Mouse (Mus musculus): ENCODE data around the gene Slc6a5. TPM values are rescaled to one million over a fixed set of nuclear protein-coding genes. Genes with fewer than 3 reads are reported as not detected.

The Slc6a5 gene
- polyA plus RNA-seq, 1 experiment from 2014 or later: not detected

DNA sequence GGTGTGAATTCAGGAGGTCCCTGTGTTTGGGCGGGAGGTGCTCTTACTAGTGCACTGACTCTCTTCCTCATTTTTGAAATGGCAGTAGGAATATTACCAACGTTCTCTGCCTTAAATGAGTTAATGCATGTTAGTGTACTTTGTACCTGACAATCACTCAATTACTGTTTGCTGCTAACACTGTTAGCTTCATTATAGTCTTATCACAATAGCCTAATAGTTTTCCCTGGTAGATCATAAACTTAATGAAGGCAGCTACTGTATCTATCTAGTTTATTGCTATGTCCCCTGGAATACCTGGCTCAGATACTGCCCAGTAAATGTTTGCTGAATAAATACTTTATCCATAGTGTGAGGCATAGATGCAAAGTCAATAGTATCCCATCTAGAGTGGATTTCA, 15.2 kb upstream of the Slc6a5 start:
- 0 out of 2 replicates have a peak, but pooled peaks cover 4% of the 10 kb centered on the region for H3K27me3 ChIP-seq
- no peak overlapping the region for H3K4me3 ChIP-seq (replicated peaks)
- 72% methylated on average over 2 of the region's 2 CpGs for WGBS
- H3K4me1 ChIP-seq (replicated peaks): no peaks in the 10 kb centered on the region
- H3K9me3 ChIP-seq: no peaks in the 10 kb centered on the region
- no peak overlapping the region for H3K4me2 ChIP-seq
- no peak overlapping the region for H3K9ac ChIP-seq (replicated peaks)
- H3K36me3 ChIP-seq: no peaks in the 10 kb centered on the region
- H3K27ac ChIP-seq: no peak overlapping the region
- ATAC-seq (ENCODE audit: insufficient number of reproducible peaks, insufficient read depth, low FRiP score, low TSS enrichment, low read depth): no peak

DNA sequence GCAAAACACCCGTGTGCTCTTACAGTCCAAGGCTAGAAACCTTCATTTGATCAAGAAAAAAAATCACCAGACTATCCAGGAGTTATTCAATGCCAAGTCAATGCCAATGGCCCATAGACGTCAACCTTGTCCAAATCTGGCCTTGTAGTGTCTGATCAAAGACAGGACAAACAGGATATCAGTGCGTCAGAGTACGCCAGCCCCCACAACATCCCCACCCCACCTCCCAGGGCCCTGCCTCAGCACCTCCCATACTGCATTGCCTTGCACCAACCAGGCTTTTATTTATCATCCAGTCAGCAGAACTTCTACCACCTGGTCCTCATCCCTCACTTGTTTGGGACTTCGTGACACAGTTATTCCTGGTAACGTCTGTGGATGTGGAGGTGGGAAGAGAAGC, 14.7 kb upstream of the Slc6a5 start:
- Histone ChIP-seq H3K27me3 (0 out of 2 replicates have a peak, but pooled peaks cover 4% of the 10 kb centered on the region), H3K36me3 (no peaks in the 10 kb centered on the region), H3K9ac (replicated peaks) (no peak overlapping the region), H3K4me1 (replicated peaks) (no peaks in the 10 kb centered on the region), H3K27ac (no peak overlapping the region), H3K4me3 (replicated peaks) (no peak overlapping the region), H3K4me2 (no peak overlapping the region), H3K9me3 (no peaks in the 10 kb centered on the region)
- WGBS: 72% methylated on average over 6 of the region's 6 CpGs
- no peak for ATAC-seq (ENCODE audit: insufficient number of reproducible peaks, insufficient read depth, low FRiP score, low TSS enrichment, low read depth)

DNA sequence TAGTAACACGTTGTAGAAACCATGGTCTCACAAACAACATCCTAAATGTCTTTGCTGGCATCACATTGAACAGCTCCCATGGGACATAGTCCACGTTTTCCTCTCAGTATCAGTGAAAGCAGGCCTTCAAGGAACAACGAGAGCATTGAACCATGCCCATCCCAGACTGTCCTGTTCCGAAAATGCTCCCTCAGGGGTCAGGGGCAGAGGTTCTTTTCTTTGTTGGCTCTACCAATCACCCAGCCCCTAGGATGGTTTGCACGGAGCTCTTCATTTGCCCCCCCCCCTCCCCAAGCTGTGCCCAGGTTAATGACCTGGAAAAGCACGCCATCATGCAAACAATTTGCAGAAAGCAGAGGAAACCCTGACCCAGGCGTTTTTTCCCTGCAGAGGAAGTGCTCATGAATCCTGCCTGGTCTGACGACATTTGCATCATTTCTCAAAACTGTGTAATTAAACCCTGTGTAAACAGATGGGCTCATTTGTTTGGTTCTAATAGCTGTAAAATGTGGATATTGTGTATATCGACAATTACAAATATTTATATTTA, 7.9 kb upstream of the Slc6a5 start:
- 42% methylated on average over 9 of the region's 9 CpGs for WGBS
- H3K4me3 ChIP-seq (replicated peaks): no peak overlapping the region
- H3K4me1 ChIP-seq (replicated peaks): no peaks in the 10 kb centered on the region
- no peak overlapping the region for H3K9ac ChIP-seq (replicated peaks)
- peaks cover 44% of the 10 kb centered on the region for H3K27me3 ChIP-seq
- H3K36me3 ChIP-seq: no peaks in the 10 kb centered on the region
- H3K9me3 ChIP-seq: no peaks in the 10 kb centered on the region
- H3K27ac ChIP-seq: no peak overlapping the region
- H3K4me2 ChIP-seq: no peak overlapping the region
- ATAC-seq (ENCODE audit: insufficient number of reproducible peaks, insufficient read depth, low FRiP score, low TSS enrichment, low read depth): no peak

DNA sequence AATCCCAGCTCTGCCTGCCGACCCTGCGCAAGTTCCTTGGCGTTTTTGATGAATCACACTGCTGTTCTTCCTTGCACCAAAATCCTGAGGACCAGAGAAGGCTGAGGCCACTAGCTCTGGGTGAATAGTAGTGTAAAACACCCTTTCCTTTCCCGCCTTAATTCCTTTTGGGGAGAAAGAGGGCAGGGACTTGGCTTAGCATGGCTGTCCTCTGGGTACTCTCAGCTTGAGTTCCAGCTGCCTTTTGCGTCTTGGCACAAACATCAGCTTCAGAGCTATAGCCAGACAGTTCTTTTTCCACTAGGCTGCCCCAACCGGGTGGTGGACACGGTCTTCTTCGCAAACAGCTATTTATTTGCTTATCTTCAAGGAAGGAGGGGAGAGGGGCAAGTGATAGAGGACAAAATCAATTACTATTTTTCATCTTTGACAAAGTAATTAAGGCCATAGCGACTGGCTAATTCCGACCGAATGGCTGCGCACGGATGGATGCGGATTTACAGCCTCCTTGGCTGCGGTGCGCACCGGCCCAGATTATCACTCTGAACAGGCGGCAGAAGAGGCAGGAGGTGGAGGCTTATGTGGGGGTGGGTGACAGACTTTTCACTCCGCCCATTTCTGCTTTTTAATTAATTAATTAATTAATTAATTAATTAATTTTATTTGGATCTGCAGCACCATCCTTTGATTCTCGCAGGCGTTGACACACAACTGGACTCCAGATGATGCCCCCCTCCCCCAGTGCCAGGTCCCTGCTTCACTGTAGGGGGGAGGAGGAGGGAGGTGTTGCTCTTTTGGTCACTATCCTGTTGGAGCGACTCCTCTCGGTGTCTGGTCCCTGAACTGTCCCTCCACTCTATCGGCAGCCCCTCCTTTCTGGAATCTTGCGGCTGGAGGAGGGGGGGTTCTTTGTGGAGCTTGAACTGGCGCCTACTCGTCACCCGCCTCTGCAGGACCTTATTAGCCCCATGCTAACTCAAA, 2.5 kb upstream of the Slc6a5 start:
- H3K36me3 ChIP-seq: no peaks in the 10 kb centered on the region
- under 1% methylated on average over 28 of the region's 28 CpGs for WGBS
- H3K27me3 ChIP-seq: peaks cover 98% of the 10 kb centered on the region
- H3K9me3 ChIP-seq: no peaks in the 10 kb centered on the region
- no peak overlapping the region for H3K27ac ChIP-seq
- ATAC-seq (ENCODE audit: insufficient number of reproducible peaks, insufficient read depth, low FRiP score, low TSS enrichment, low read depth): no peak
- H3K4me3 ChIP-seq (replicated peaks): no peak overlapping the region
- no peak overlapping the region for H3K9ac ChIP-seq (replicated peaks)
- H3K4me1 ChIP-seq (replicated peaks): peaks cover 6% of the 10 kb centered on the region; the same call in 1 of the 2 replicates
- no peak overlapping the region for H3K4me2 ChIP-seq

GRCm38 (mm10) chr7:49908181-49908855, 1.6 kb upstream of the Slc6a5 start:
- ATAC-seq (ENCODE audit: insufficient number of reproducible peaks, insufficient read depth, low FRiP score, low TSS enrichment, low read depth): no peak
- Histone ChIP-seq H3K27ac (no peak overlapping the region), H3K4me1 (replicated peaks) (peaks cover 6% of the 10 kb centered on the region; the same call in 1 of the 2 replicates), H3K9me3 (no peaks in the 10 kb centered on the region), H3K36me3 (no peaks in the 10 kb centered on the region), H3K9ac (replicated peaks) (no peak overlapping the region), H3K4me2 (no peak overlapping the region), H3K27me3 (peaks cover 100% of the 10 kb centered on the region), H3K4me3 (replicated peaks) (no peak overlapping the region)
- under 1% methylated on average over 24 of the region's 24 CpGs for WGBS

GRCm38 (mm10) chr7:49908990-49909411, 945 bp upstream of the Slc6a5 start:
- ATAC-seq (ENCODE audit: insufficient number of reproducible peaks, insufficient read depth, low FRiP score, low TSS enrichment, low read depth): no peak
- Histone ChIP-seq H3K9me3 (no peaks in the 10 kb centered on the region), H3K4me2 (no peak overlapping the region), H3K27me3 (peaks cover 100% of the 10 kb centered on the region), H3K9ac (replicated peaks) (no peak overlapping the region), H3K36me3 (no peaks in the 10 kb centered on the region), H3K4me3 (replicated peaks) (no peak overlapping the region), H3K4me1 (replicated peaks) (peaks cover 6% of the 10 kb centered on the region; the same call in 1 of the 2 replicates), H3K27ac (no peak overlapping the region)
- 1% methylated on average over 26 of the region's 26 CpGs for WGBS

DNA sequence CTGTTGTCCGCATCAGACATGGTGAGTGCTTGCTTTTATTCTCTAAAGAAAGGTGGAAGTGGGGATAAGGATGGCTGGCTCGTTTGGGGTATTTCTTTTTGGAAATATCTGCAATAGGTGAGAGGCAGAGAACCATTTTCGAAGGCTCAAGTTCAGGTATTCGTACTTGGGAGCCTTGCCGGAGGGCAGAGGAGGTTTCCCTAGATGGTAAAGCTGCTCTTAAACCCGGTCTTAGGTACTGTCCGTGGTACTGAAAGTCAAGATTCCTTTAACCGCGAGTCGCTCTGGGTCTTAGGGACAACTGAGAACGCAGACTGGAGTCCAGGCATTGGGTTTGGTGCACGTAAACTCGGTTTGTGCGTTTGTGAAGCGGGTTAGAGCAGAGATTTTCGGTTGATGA, 415 bp downstream of the Slc6a5 start:
- no peak overlapping the region for H3K4me3 ChIP-seq (replicated peaks)
- ATAC-seq (ENCODE audit: insufficient number of reproducible peaks, insufficient read depth, low FRiP score, low TSS enrichment, low read depth): no peak
- WGBS: 1% methylated on average over 16 of the region's 16 CpGs
- H3K4me1 ChIP-seq (replicated peaks): peaks cover 6% of the 10 kb centered on the region; the same call in 1 of the 2 replicates
- H3K4me2 ChIP-seq: no peak overlapping the region
- peaks cover 100% of the 10 kb centered on the region for H3K27me3 ChIP-seq
- no peak overlapping the region for H3K27ac ChIP-seq
- no peaks in the 10 kb centered on the region for H3K9me3 ChIP-seq
- H3K9ac ChIP-seq (replicated peaks): no peak overlapping the region
- no peaks in the 10 kb centered on the region for H3K36me3 ChIP-seq

DNA sequence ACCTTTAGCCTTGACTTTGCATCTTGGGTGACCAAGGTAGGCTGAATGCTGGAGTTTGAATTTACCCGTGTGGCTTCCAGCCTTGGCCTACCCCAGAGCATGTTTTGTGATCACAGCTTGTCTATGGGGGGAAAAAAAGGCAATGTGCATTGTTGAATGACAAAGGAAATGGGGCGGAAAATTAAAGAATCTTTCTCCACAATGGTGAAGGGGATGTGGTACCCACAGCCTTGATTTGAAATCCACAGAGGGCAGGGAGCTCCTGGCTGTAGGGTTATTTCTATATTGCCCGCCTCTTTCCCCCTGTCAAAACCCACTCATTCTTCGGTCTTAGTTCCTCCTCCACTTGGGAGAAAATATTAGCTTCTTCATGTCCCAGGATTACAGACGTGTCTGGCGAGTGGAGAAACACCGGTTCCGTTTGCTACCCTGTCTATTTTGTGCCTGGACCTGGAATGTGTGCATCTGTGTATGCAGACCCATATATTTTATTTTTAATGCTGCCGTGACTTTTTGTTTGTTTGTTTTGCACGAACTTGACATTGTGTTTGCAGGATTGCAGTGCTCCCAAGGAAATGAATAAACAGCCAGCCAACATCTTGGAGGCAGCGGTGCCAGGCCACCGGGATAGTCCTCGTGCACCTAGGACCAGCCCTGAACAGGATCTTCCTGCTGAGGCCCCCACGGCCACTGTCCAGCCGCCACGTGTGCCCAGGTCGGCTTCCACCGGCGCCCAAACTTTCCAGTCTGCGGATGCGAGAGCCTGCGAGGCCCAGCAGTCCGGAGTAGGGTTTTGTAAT, 1.4 kb downstream of the Slc6a5 start:
- Histone ChIP-seq H3K36me3 (no peaks in the 10 kb centered on the region), H3K9me3 (no peaks in the 10 kb centered on the region), H3K27me3 (peaks cover 100% of the 10 kb centered on the region), H3K4me2 (no peak overlapping the region), H3K27ac (no peak overlapping the region), H3K4me3 (replicated peaks) (no peak overlapping the region), H3K4me1 (replicated peaks) (peaks cover 6% of the 10 kb centered on the region; the same call in 1 of the 2 replicates), H3K9ac (replicated peaks) (no peak overlapping the region)
- no peak for ATAC-seq (ENCODE audit: insufficient number of reproducible peaks, insufficient read depth, low FRiP score, low TSS enrichment, low read depth)
- 3% methylated on average over 23 of the region's 23 CpGs for WGBS

DNA sequence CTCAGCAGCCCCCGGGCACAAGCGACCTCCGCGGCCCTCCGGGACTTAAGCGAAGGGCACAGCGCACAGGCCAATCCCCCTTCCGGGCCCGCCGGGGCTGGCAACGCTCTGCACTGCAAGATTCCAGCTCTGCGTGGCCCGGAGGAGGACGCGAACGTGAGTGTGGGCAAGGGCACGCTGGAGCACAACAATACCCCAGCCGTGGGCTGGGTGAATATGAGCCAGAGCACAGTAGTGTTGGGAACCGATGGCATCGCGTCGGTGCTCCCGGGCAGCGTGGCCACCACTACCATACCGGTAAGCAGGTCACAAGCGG, 2.0 kb downstream of the Slc6a5 start:
- ATAC-seq (ENCODE audit: insufficient number of reproducible peaks, insufficient read depth, low FRiP score, low TSS enrichment, low read depth): no peak
- WGBS: under 1% methylated on average over 26 of the region's 26 CpGs
- Histone ChIP-seq H3K9ac (replicated peaks) (no peak overlapping the region), H3K4me1 (replicated peaks) (peaks cover 6% of the 10 kb centered on the region; the same call in 1 of the 2 replicates), H3K27ac (no peak overlapping the region), H3K36me3 (no peaks in the 10 kb centered on the region), H3K4me2 (no peak overlapping the region), H3K4me3 (replicated peaks) (no peak overlapping the region; the same call in 1 of the 2 replicates), H3K27me3 (peaks cover 100% of the 10 kb centered on the region), H3K9me3 (no peaks in the 10 kb centered on the region)

DNA sequence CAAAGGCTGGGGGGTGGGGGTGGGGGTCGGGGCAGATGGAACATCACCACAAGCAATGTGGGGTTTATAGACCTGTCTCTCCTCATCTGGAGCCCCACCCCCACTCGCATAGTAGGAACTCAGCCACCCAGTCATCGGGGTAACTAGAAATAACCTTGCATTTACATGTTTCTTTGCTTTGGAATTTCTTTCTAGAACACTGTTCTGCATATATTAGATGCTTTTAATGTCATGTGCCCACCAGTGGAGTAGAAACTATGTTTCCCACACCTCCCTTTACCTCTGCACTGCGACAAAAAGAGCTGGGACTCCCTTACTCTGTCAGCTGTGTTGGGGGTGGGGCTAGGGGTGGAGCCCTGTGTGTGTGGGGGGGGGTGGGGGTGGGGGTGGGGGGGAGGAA, 3.2 kb downstream of the Slc6a5 start:
- Histone ChIP-seq H3K9ac (replicated peaks) (no peak overlapping the region), H3K4me3 (replicated peaks) (no peak overlapping the region), H3K27me3 (peaks cover 100% of the 10 kb centered on the region), H3K27ac (no peak overlapping the region), H3K36me3 (no peaks in the 10 kb centered on the region), H3K4me1 (replicated peaks) (peaks cover 6% of the 10 kb centered on the region; the same call in 1 of the 2 replicates), H3K4me2 (no peak overlapping the region), H3K9me3 (no peaks in the 10 kb centered on the region)
- WGBS: 1% methylated on average over 4 of the region's 4 CpGs
- ATAC-seq (ENCODE audit: insufficient number of reproducible peaks, insufficient read depth, low FRiP score, low TSS enrichment, low read depth): no peak
